Mouse (Mus musculus): Measurements from ENCODE around the gene Enthd1. TPM values are rescaled to one million over a fixed set of nuclear protein-coding genes. Genes with fewer than 3 reads are reported as not detected.
"Not testable (repeated sequence)": the region's sequence is repeated elsewhere in the genome, so short reads cannot be mapped to it uniquely, and the experiment has no call there.

Gene Enthd1
- total RNA-seq (2021), result under 1 TPM; 0.16 to 0.18 TPM

DNA sequence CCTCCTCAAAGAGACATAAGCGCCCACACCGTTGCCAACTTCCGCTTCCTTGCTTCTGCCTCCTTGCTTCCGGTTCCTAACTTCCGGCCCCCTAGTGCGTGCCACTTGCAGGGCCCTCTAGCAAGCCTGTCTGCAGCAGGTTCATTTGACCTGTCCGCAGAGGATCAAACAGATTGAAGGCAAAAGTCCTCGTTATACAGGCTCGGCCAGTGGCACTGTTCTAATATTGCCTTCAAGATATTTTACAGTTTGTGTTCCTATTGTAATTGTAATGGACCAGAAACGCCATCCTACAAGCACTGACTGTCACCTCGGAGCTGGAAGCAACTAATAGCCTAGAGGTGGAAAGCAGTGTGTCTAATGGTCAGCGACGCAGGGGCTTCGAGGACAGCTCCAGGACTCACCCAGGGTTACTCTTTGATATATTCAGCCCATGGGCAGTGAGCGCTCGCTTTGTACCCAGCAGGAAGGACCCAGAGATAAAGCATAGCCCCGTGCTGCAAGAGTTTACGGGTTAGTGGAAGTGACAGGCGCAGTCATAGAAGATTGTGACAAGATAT, at the start of gene Enthd1:
Enthd1 (minus strand) TSS at position 51 of the 560 bp plus-strand sequence.
- intact Hi-C loops (cut with DNase I), result no loop called here
- no peak for DNase-seq

DNA sequence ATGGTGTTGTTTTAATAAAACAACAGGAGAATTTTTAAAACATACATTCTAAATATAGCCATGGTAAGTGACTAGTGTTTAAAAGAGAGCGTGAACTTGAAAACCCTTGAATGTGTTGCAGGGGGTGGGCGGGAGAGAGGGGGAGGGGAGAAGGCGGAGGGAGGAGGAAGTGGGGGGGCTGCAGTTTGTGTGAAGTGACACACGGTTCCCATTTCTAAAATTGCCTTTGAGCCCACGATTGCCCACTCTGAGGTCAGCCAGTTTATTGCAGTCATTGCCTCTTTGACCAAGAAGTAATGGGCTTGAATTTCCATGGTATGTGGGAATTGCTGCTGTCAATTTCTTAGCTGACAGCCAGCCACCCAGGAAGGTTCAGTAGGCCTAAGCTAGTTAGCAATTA, 48.9 kb upstream of the Enthd1 start:
- intact Hi-C loops (cut with DNase I), result no loop called here
- no peak for DNase-seq

DNA sequence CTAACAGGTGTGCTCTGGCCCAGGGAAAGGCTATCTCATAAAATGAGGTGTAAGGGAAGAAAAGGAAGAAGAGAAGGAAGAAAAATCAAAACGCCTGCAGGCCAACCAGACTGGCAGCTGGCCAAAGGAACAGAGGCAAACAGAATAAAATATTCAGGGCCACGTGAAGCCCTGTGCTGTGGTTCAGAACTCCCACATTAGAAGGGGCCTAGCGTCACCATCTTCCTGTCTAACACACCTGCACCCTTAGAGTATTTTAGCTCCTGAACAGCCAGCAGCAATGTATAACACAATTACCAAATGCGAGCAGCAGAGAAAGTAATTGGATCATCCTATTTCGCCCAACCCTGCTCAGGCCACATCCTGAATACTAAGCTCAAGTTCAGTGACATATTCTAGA, 46.5 kb upstream of the Enthd1 start:
- no peak for DNase-seq
- intact Hi-C loops (cut with DNase I), result no loop called here

DNA sequence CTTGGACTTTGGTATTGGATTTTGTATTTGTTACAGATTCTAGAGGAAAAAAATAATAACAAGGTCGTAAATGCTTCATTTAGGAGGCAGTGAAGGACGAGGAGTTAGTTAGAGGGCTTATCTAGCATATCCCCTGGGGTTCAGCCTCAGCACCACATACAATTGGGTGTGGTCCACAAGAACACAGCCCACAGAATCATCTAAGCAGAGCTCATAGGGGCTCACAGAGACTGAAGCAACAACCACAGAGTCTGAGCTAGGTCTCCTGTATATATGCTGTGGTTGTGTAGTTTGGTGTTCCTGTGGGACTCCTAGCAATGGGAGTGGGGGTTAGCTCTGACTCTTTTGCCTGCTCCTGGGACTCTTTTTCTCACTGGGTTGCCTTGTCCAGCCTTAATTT, 45.4 kb upstream of the Enthd1 start:
- intact Hi-C loops (cut with DNase I), result no loop called here
- DNase-seq, result no peak

DNA sequence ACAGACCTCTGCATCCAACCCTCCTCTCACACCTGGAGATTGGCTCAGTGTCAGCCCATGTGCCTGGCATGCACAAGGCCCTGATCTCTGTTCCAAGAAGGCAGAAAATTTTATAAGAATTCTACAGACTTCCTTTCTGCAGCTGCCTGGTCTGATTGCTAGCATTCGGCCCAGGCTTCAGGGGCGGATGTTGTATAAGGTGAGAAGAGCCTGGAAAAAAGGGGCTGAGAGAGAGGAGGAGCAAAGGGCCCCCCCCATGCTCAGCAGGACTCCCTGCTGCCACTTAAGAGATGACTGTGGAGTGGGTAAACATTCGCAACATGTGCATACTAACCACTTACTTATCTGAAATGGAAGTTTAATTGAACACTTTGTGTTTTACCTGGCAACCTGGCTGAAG, 43.0 kb upstream of the Enthd1 start:
- no peak for DNase-seq
- intact Hi-C loops (cut with DNase I), result no loop called here

DNA sequence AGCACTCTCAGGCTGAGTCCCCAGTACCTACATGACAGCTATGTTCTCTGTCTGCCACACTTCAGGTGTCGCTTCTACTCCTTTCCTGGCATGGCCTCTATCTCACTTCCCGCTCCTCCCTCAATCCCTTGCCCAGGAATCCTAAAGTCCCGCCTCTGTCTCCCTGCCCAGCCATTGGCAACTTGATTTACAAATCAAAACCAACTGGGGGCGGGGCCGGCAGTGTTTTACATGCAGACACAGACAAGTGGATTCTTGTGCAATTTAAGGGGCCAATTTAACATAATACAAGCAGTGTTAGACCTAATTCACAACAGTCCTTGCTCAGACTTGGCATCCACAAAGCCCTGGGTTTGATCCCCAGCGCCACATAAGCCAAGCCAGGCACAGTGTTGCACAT, 39.1 kb upstream of the Enthd1 start:
- intact Hi-C loops (cut with DNase I), result no loop called here
- DNase-seq, result no peak

DNA sequence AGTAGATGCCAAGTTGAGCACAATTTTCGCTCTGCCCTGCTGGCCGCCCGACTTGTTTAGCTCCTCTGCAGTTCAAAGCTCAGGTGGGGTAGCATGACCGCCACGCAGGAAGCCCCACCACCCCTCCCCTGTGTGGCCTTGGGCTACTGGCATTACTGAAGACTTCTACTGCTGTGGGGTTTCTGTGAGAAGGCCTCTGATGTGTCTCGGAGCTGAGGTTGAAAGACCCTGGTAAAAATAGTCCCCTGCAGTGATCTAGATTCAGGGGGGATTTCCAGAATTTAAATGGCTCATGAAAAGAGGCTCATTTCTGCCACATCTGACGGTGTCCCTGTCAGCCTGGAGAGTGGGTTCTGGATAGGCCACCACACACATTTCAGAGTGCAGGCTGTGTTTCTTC, 37.5 kb upstream of the Enthd1 start:
- intact Hi-C loops (cut with DNase I), result no loop called here

DNA sequence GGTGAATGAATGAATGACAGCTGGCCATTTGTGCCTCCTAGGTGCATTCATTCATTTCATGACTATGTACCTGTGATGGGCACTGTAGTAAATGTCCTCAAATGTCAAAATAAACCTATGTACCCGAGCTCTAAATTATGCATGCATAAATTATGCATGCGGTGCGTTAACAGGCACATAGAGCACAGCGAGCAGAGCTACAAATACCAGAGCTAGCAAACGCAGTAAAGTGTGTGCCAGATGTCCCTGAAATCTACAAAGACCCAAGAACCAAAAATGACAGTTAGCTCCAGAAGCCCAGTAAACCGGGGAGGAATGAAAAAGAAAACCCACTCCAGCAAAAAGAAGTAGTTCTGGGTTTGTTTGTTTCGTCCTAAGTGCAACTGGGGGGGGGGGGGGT, 36.5 kb upstream of the Enthd1 start:
- DNase-seq, result no peak
- intact Hi-C loops (cut with DNase I), result no loop called here

More for the DNA sequence above, 37.5 kb upstream of the Enthd1 start:
- no peak for DNase-seq

DNA sequence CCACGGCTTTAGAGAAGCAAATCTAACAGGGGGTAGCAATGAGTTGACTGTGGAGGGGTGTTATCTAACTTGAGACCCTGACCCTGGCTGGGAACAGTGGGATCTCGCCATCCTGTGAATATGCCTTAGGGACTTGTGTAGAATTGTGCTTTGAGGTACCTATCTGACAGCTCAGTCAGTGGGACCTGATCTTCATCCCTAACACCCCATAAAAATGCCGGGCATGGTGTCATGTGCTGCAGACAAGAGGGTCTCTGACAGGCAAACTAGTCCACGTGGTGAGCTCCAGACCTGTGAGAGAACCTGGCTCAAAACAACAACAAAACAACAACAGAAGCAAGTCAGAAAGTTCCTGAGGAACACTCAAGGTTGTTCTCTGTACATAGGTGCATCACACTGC, 34.9 kb upstream of the Enthd1 start:
- DNase-seq, result no peak
- intact Hi-C loops (cut with DNase I), result no loop called here

DNA sequence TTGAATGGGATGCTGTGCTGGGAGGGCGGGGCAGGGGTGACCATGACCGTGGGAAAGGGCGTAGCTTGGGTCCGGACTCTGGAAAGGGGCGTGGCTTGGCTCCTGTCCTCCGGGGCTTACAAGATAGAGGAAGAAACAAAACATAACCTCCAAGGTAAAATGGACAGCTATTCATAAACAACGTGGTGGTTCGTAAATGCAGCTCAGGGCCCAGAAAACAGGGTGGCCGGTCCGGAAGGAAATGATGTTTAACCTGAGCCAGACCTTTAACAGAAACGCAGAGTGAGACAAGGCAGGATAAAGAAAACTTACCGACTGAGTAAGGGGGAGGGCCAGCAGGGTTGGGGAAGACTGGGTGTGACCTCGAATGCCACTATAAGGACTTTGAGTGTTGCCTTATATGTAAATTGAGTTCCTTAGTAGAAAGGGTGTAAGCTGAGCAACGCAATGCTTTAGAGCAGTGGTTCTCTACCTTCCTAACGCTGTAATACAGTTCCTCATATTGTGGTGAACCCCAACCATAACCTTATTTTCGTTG, 34.3 kb upstream of the Enthd1 start:
- no peak for DNase-seq

DNA sequence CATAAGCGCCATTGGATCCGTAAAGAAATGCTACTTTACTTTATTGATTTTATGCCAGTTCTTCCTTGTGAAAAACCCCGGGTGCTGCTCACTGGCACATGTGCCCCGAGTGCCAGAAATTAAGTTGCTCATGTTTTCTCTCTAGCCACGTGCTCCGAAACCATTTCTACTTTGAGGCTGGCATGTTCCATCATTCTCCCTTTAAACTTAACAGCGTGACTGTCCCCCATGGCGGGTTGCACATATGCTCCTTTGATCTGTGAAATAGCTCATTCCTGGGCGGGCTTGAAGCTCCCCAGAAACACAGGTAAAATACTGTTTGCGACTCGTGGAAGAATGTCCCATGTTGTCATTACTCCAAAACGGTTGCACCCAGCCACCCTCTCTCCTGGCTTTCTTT, 33.8 kb upstream of the Enthd1 start:
- no peak for DNase-seq
- intact Hi-C loops (cut with DNase I), result no loop called here

More for the DNA sequence above, 34.3 kb upstream of the Enthd1 start:
- intact Hi-C loops (cut with DNase I), result no loop called here

DNA sequence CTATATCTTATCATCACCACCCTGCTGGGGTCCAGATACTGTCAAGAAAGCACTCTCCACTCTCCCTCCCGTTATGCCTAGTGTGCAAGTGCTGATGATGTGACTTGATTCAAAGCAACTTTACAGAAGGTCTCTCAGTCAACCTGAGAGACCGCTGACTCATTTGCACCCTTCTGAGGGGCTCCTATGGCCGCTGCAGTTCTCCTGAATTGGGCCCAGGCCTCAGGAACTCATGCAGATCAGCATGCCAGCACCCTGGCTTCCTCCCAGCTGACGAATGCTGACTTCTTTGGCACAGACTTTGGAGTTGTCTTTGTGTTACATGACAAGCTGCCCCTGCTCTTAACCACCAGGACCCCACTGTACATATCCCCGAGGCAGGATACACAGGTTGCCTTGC, 28.9 kb upstream of the Enthd1 start:
- peak; percentile 20 for DNase-seq
- intact Hi-C loops (cut with DNase I), result loop anchor here (5.0 kb wide), 1 partner anchor 62 kb away; no protein-coding TSS in a partner anchor

DNA sequence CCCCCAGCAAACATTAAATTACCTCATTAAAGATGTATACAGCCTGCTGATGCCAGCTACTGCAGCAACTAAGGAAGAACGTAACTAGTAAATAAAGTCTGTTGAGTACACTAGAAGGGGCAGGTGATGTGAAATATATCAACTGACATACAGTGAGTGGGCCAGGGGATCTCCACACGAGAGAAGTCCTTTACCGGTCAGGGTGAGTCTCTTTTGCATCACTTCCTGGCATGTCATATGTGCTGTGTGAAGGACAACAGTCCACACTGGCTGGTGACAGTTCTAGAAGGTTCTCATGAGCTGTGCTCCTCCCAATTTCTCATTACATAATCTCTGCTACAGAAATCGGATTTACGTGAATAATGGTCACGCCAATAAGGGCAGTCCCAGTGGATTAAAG, 27.8 kb upstream of the Enthd1 start:
- intact Hi-C loops (cut with DNase I), result loop anchor here (5.0 kb wide), 1 partner anchor 60 kb away; no protein-coding TSS in a partner anchor
- no peak for DNase-seq

DNA sequence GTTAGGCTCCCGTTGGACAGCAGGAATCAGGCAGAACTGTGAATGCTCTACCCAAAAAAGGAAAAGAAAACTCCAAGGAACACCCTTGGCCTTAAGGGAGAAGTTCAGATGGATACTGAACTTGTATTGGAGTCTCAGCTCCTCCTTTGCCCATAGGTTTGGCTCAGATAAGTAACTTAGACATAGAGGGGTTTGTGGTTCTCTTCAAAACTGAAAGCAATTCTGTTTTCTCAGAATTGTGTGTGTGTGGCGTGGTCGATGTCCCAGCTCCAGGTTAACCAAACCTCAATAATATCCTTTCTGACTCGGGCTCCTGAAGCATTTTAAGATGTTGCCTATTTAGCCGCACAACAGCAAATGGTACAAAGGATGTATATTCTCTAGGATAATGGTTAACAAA, 25.7 kb upstream of the Enthd1 start:
- DNase-seq, result no peak
- intact Hi-C loops (cut with DNase I), result loop anchor here (5.0 kb wide), 1 partner anchor 58 kb away; no protein-coding TSS in a partner anchor

DNA sequence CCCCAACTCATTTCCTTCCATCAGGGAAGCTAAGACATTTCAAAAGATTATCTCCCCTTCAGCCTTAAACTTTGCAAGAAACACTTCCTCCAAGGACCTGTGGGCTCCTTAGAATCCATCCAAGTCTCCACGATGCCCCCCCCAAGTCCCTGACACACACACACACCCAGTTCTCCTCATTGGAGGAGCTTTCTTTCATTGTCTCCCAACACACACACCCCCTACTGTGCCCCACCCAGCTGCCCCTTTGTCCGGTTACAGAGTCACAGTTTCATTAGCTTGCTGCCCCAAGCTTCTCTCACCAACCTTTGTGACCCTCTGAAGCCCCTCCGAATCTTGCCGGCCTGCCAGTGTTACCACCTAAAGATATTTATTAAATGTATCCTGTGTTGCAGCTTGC, 21.3 kb upstream of the Enthd1 start:
- intact Hi-C loops (cut with DNase I), result no loop called here
- DNase-seq, result no peak

DNA sequence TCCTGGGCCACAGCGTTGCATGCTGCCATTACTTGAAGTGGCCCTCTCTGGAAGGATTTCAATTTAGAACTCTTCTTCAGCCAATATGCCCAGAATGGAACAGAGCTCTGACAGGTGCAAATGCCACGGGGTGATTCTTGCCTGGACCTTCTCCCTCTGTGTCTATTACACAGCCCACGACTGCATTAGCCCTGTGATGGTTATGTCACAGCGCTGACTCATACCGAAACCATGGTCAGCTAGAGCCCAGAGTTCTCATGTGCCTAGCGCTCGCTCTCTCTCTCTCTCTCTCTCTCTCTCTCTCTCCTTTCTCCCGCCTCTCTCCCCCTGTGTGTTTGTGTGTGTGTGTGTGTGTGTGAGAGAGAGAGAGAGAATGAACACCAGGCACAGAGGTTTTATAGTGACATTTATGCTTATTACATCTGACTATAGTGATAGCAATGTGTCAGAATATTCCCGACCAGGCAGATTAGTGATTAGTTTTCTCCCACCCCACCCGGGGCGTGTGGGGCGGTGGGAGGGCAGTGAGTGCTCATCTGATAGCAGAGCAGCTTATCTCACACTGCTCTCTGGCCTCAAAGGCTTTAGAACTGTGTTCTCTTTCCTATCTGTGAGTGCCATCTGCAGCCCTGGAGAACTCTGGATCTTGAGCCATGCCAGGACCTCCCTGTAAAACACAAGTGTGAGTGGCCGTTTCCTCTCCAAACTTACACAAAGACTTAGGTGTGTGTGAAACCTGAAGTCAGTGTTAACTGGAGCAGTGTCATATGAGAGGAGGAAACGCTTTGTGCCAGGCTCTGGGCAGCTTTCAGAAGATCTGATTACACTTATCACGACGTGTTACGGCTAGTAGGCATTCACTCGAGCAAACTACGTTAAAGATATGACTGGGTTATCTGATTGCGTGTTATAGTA, 17.9 kb upstream of the Enthd1 start:
- DNase-seq, result no peak
- intact Hi-C loops (cut with DNase I), result no loop called here

DNA sequence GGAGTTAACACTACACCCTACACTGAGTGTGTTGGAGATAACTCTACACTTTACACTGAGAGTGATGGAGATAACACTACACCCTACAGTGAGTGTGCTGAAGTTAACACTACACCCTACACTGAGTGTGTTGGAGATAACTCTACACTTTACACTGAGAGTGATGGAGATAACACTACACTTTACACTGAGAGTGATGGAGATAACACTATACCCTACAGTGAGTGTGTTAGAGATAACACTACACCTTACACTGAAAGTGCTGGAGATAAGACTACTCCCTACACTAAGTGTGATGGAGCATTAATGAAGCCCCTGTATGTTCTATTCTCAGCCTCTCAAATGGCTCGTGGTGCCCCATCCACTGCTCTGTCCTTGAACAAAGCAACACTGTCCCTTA, 15.6 kb upstream of the Enthd1 start:
- DNase-seq; intact Hi-C loops (cut with DNase I): not testable (repeated sequence)

DNA sequence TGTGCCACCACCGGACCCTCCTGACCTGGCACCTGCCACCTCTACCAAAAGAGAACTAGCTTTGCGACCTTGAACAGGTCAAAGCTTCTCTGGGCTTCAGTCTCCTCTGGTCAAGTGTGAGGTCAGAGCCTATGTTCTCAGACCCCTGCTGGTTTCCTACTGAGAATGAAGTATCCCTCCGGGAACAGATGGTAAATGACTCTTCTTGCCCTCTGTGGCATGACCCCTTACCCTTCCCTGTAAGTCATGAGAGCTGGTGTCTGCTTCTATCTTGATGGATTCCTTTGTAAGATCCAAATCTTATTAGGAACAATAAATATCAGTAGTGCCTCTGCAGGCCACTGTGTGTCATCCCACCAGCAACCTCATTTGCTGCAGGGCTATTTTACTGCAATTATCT, 14.2 kb upstream of the Enthd1 start:
- DNase-seq, result no peak
- intact Hi-C loops (cut with DNase I), result no loop called here

DNA sequence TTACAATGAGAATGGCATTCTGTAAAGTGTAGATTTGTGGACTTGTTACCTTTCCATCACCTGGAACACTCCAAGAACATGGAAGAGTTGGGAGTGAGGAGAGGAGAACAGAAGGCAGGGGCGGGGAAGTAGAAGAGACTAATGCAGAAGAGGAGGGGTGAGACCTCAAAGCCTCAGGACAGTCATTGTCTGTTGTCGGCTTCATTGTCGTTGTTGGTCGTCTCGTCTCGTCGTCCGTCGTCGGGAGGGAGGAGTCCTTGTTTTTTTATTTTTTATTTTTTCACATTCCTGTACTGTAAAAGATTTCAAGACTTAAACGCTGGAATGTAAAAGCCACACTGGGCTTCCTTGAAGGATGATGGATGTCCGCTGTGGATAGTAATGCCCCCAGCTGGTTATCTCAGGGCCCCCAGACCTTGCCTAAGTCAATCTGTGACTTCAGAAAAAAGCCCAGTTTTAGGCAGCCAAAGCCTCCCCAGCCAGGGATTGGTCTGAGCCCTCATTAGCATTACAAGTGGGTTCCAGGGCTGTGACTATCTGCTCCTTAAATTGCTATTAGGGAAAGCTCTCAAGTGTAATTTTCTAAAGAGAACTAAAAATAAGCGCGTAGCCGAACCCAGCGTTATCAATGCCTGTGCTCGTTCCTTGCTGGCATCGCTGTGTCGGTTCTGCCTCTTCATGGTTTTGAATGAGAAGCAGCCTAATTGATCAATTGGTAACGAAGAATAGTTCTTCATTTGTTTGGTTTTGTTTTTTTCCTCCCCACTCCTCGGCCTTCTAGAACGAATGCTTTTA, 12.4 kb upstream of the Enthd1 start:
- intact Hi-C loops (cut with DNase I), result no loop called here
- DNase-seq, result no peak

DNA sequence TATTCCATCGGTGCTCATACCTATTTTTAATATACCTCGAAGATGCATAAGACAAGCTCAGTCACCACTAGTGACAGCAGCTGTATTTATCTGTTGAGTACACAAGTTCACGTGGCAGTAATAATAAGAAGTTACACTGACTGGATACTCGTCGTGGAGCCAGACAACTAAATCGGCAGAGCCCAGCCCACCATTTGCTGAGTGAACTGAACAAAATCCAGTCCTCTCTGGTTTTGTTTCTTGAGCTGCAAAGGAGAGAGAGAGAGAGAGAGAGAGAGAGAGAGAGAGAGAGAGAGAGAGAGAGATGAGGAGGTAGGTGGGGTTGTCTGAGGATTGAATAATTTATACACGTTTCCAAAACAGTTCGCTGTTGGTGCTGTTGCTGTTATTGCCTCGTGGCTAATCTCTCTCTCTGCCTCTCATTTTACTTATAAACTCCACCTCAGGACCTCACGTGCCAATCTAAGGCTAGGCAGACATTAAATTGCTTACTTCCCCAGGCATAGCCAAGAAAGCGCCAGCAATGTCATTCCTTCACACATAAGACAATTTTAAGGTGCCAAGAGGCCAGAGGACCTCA, 11.5 kb upstream of the Enthd1 start:
- intact Hi-C loops (cut with DNase I), result no loop called here

More for the DNA sequence above, 11.5 kb upstream of the Enthd1 start:
- DNase-seq, result no peak

All from left cerebral cortex, postnatal 4 days (tissue).